Mouse (Mus musculus): ENCODE data around the gene Arhgap8. TPM values are rescaled to one million over a fixed set of nuclear protein-coding genes. Genes with fewer than 3 reads are reported as not detected.

Arhgap8 gene
- polyA plus RNA-seq, 1 experiment from 2014 or later = 0.19 TPM

GRCm38 (mm10) chr15:84820811-84821210, 101.0 kb downstream of the Arhgap8 start:
- WGBS (ENCODE audit: insufficient replicate concordance) = 66% methylated on average over 4 of the region's 4 CpGs
- H3K9me3 ChIP-seq (ENCODE audit: low read length) = no peaks in the 10 kb centered on the region
- no peak overlapping the region for H3K9ac ChIP-seq (replicated peaks)
- no peaks in the 10 kb centered on the region for H3K36me3 ChIP-seq (replicated peaks; ENCODE audit: insufficient read depth, low read length)
- no peaks in the 10 kb centered on the region for H3K4me1 ChIP-seq (ENCODE audit: insufficient read depth)
- H3K4me3 ChIP-seq (ENCODE audit: low read depth, low read length) = no peak overlapping the region
- no peaks in the 10 kb centered on the region for H3K27me3 ChIP-seq (ENCODE audit: insufficient read depth, low read length)
- no peak for ATAC-seq
- DNase-seq = no peak
- H3K27ac ChIP-seq (ENCODE audit: low read depth) = no peak overlapping the region
- TF ChIP-seq EP300 (IDR thresholded peaks at IDR 0.05; ENCODE audit: low read depth) = no peak
- TF ChIP-seq CTCF (IDR thresholded peaks at IDR 0.05; ENCODE audit: low read depth) = no peak
- no peak overlapping the region for H3K4me2 ChIP-seq (ENCODE audit: low read depth, low read length)

Other genes starting within 250 kb of the Arhgap8 start
- 0.63 TPM in 2 replicates for gene Rtl6, start 162.2 kb upstream of the Arhgap8 start, polyA plus RNA-seq (2015; fragmentation: Nextera tagmentation; extraction: Ambion mirVana)
- 4.3 and 5.5 TPM in 2 replicates for gene Prr5, start 50.4 kb upstream of the Arhgap8 start, polyA plus RNA-seq (2015; fragmentation: Nextera tagmentation; extraction: Ambion mirVana)
- gene Phf21b, start 136.0 kb downstream of the Arhgap8 start, polyA plus RNA-seq (2015; fragmentation: Nextera tagmentation; extraction: Ambion mirVana) = 0.02 TPM in 1 of 2 replicates, not detected in the other
- gene Gm29666, start 200.0 kb downstream of the Arhgap8 start, polyA plus RNA-seq (2015; fragmentation: Nextera tagmentation; extraction: Ambion mirVana) = 0.07 and 0.13 TPM in 2 replicates
- gene Nup50, start 203.4 kb downstream of the Arhgap8 start, polyA plus RNA-seq (2015; fragmentation: Nextera tagmentation; extraction: Ambion mirVana) = 13.9 and 15.2 TPM in 2 replicates